Mouse (Mus musculus): ENCODE measurements around the gene Stk32c. TPM values are rescaled to one million over a fixed set of nuclear protein-coding genes. Genes with fewer than 3 reads are reported as not detected.

Stk32c gene
- polyA plus RNA-seq, 2 experiments = 0.32 to 4.1 TPM

DNA sequence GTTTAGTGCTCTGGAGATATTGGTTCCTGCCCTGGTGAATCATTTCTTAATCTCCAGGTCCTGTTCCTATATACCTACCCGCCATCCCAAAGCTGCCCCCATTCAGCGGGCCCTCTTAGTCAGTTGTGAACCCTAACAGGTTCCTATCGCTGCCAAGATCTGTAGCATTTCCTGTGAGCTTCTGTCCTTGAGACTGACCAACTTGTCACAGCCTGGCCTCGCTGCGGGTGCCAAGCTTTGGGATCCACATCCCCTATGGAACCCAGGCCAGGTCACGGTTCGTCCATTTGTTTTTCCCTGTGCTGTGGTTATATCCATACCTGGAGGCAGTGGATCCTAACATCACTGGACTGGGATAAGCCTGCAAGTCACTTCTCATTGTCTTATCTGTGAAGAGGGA is 39.5 kb upstream of the Stk32c start:
- Histone ChIP-seq H3K9me3 (ENCODE audit: control insufficient read depth, low read length) (no peaks in the 10 kb centered on the region), H3K27ac (replicated peaks; ENCODE audit: low read depth, low read length) (no peak overlapping the region), H3K4me3 (replicated peaks; ENCODE audit: low read length) (no peak overlapping the region), H3K9ac (ENCODE audit: low read depth, low read length, severe bottlenecking) (no peak overlapping the region), H3K36me3 (ENCODE audit: control insufficient read depth, insufficient read depth, low read length) (peaks cover 21% of the 10 kb centered on the region), H3K27me3 (ENCODE audit: control insufficient read depth, insufficient read depth, low read length) (no peaks in the 10 kb centered on the region), H3K4me2 (replicated peaks; ENCODE audit: low read depth, low read length, severe bottlenecking) (no peak overlapping the region), H3K4me1 (ENCODE audit: control insufficient read depth, insufficient read depth, low read length) (peaks cover 27% of the 10 kb centered on the region)
- no peak for TF ChIP-seq POLR2A (IDR thresholded peaks at IDR 0.05; ENCODE audit: borderline replicate concordance, extremely low read depth, insufficient read depth, insufficient read length)
- 94% methylated on average over 7 of the region's 7 CpGs for WGBS
- ATAC-seq (ENCODE audit: low FRiP score, low read depth) (no peak), DNase-seq (ENCODE audit: low spot score) (no peak)

GRCm38 (mm10) chr7:139251881-139252301 is 38.8 kb upstream of the Stk32c start:
- Histone ChIP-seq H3K4me3 (replicated peaks; ENCODE audit: low read length) (no peak overlapping the region), H3K4me1 (ENCODE audit: control insufficient read depth, insufficient read depth, low read length) (peaks cover 34% of the 10 kb centered on the region), H3K9ac (ENCODE audit: low read depth, low read length, severe bottlenecking) (0 out of 2 replicates have a peak overlapping the region, but pooled peaks have one; percentile 4), H3K27ac (replicated peaks; ENCODE audit: low read depth, low read length) (no peak overlapping the region; the same call in 1 of the 2 replicates), H3K36me3 (ENCODE audit: control insufficient read depth, insufficient read depth, low read length) (peaks cover 18% of the 10 kb centered on the region; the same call in 1 of the 2 replicates), H3K9me3 (ENCODE audit: control insufficient read depth, low read length) (no peaks in the 10 kb centered on the region), H3K27me3 (ENCODE audit: control insufficient read depth, insufficient read depth, low read length) (no peaks in the 10 kb centered on the region), H3K4me2 (replicated peaks; ENCODE audit: low read depth, low read length, severe bottlenecking) (no peak overlapping the region)
- DNase-seq (ENCODE audit: low spot score) = peak; percentile 76
- TF ChIP-seq POLR2A (IDR thresholded peaks at IDR 0.05; ENCODE audit: borderline replicate concordance, extremely low read depth, insufficient read depth, insufficient read length) = no peak
- no peak; the same call in 1 of the 2 replicates for ATAC-seq (ENCODE audit: low FRiP score, low read depth)
- 54% methylated on average over 5 of the region's 5 CpGs for WGBS

DNA sequence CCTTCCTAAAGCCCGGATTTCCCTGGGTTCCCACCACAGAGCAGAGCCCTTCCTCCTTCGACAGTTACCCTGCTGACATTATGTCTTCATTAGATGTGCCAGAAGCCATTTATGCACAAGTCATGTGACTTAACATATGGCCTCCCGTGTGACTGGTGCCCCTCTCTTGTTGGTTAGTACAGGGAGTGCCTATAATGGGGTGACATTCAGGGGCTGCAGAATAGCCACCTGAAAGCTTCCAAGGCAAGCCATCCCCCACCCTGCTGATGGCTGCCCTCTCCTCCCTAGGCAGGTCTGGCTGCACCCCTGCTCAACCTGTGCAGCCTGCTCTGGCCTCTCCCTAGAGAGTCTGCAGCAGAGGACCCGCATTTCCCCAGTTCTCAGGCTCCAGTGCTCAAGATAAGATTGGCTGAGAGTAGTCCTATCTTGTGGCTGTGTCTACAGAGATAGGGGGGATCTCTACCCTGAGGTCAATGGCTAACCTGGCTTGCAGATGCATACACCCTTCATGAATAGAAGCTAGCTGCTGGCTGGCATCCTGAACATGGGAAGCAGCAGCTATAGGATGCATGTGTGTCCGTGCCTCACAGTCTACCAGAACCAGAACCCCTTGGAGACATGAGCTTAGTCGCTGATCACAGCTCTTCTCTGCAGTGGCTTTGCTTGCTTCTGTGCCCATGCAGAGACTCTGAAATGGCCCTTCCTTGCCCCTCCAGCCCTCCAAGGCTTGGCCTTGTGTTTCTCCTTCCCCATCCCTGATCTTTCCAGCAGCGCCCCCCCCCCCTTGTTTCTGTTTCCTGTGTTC is 36.5 kb upstream of the Stk32c start:
- no peak for TF ChIP-seq POLR2A (IDR thresholded peaks at IDR 0.05; ENCODE audit: borderline replicate concordance, extremely low read depth, insufficient read depth, insufficient read length)
- H3K4me2 ChIP-seq (replicated peaks; ENCODE audit: low read depth, low read length, severe bottlenecking) = peak overlapping the region; percentile 84
- H3K36me3 ChIP-seq (ENCODE audit: control insufficient read depth, insufficient read depth, low read length) = no peaks in the 10 kb centered on the region
- H3K4me3 ChIP-seq (replicated peaks; ENCODE audit: low read length) = peak overlapping the region; percentile 70
- WGBS = 34% methylated on average over 6 of the region's 7 CpGs
- H3K4me1 ChIP-seq (ENCODE audit: control insufficient read depth, insufficient read depth, low read length) = peaks cover 37% of the 10 kb centered on the region
- no peaks in the 10 kb centered on the region for H3K9me3 ChIP-seq (ENCODE audit: control insufficient read depth, low read length)
- no peak overlapping the region for H3K27ac ChIP-seq (replicated peaks; ENCODE audit: low read depth, low read length)
- DNase-seq (ENCODE audit: low spot score) (no peak), ATAC-seq (ENCODE audit: low FRiP score, low read depth) (no peak)
- no peak overlapping the region for H3K9ac ChIP-seq (ENCODE audit: low read depth, low read length, severe bottlenecking)
- no peaks in the 10 kb centered on the region for H3K27me3 ChIP-seq (ENCODE audit: control insufficient read depth, insufficient read depth, low read length)

DNA sequence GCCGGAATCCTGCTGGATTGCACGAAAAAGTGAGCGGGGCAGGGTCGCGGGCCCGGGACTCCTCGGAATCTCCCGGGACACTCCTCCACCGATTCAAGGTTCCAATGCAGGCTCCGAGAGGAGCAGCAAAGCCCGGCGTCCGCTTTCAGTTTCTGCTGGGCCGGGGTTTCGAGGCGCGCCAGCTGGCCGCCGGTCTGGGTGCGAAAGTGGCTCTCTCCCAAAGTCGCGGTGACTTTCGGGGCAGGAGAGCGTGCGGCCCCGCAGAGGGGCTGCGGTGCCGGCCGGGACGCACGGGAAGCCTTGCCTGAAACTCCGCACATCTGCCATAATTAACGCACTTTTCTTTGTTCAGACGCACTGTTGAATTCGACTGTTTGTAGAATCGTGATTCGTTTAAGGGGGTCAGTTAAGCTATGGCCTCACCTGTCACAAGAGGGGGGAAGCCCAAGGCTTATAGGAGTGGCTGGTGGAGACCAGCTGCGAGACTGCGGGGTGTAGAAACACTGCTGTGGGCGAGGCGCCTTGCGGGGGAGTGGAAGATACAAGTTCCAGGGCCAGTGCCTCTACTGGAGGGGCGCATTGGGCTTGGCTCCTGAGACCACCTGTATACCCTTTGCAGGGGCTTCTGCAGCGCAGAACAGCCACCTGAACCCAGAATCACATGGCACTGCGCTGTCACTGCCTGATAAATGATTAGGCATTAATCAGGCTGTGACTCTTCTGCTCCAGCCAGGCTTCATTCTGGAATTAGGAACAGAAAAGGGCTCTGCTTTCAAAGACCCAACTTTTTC is 35.7 kb upstream of the Stk32c start:
- no peak for TF ChIP-seq POLR2A (IDR thresholded peaks at IDR 0.05; ENCODE audit: borderline replicate concordance, extremely low read depth, insufficient read depth, insufficient read length)
- whole genome bisulfite sequencing = 4% methylated on average over 43 of the region's 45 CpGs
- peaks cover 37% of the 10 kb centered on the region for H3K4me1 ChIP-seq (ENCODE audit: control insufficient read depth, insufficient read depth, low read length)
- DNase-seq (ENCODE audit: low spot score) (no peak), ATAC-seq (ENCODE audit: low FRiP score, low read depth) (peak; percentile 14; the same call in 1 of the 2 replicates)
- peak overlapping the region; percentile 70 for H3K4me3 ChIP-seq (replicated peaks; ENCODE audit: low read length)
- H3K27me3 ChIP-seq (ENCODE audit: control insufficient read depth, insufficient read depth, low read length) = no peaks in the 10 kb centered on the region
- no peaks in the 10 kb centered on the region for H3K36me3 ChIP-seq (ENCODE audit: control insufficient read depth, insufficient read depth, low read length)
- H3K9me3 ChIP-seq (ENCODE audit: control insufficient read depth, low read length) = no peaks in the 10 kb centered on the region
- H3K27ac ChIP-seq (replicated peaks; ENCODE audit: low read depth, low read length) = peak overlapping the region; percentile 63
- peak overlapping the region; percentile 80 for H3K9ac ChIP-seq (ENCODE audit: low read depth, low read length, severe bottlenecking)
- H3K4me2 ChIP-seq (replicated peaks; ENCODE audit: low read depth, low read length, severe bottlenecking) = peak overlapping the region; percentile 84

GRCm38 (mm10) chr7:139247881-139248614 is 34.9 kb upstream of the Stk32c start, which contains the start of gene Pwwp2b:
Pwwp2b (plus strand) TSS chr7:139248482.
- Histone ChIP-seq H3K36me3 (ENCODE audit: control insufficient read depth, insufficient read depth, low read length) (no peaks in the 10 kb centered on the region), H3K9ac (ENCODE audit: low read depth, low read length, severe bottlenecking) (peak within 1 kb of the TSS; percentile 80), H3K4me2 (replicated peaks; ENCODE audit: low read depth, low read length, severe bottlenecking) (peak within 1 kb of the TSS; percentile 84), H3K27ac (replicated peaks; ENCODE audit: low read depth, low read length) (peak within 1 kb of the TSS; percentile 63), H3K4me1 (ENCODE audit: control insufficient read depth, insufficient read depth, low read length) (peaks cover 37% of the 10 kb centered on the region), H3K27me3 (ENCODE audit: control insufficient read depth, insufficient read depth, low read length) (no peaks in the 10 kb centered on the region), H3K4me3 (replicated peaks; ENCODE audit: low read length) (peak within 1 kb of the TSS; percentile 70), H3K9me3 (ENCODE audit: control insufficient read depth, low read length) (no peaks in the 10 kb centered on the region)
- TF ChIP-seq POLR2A (IDR thresholded peaks at IDR 0.05; ENCODE audit: borderline replicate concordance, extremely low read depth, insufficient read depth, insufficient read length) = peak; percentile 70; the same call in 1 of the 2 replicates
- ATAC-seq (ENCODE audit: low FRiP score, low read depth) (peak; percentile 82), DNase-seq (ENCODE audit: low spot score) (peak; percentile 55)
- WGBS = under 1% methylated on average over 31 of the region's 72 CpGs
